Mouse (Mus musculus): Measurements from ENCODE around the gene Mark2.

DNA sequence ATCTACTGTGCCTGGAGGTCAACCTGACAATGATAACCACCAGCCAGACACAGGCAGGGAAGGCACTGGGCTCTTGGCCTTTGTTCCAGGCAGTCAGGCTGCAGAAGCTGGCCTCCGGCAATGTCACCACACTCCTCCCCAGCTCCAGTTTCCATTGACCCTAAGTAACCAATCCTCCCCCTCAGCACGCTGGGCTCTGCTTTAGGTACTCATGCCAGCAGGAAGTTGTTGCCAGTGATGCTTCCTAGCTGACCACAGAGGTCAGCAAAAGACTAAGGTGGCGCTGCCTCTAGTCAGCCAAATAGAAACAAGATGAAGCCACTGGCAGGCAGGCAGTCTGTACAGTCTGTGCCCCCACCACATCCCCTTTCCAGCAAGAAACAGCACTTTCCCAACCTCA is 34.7 kb downstream of the Mark2 start:
- TF ChIP-seq CTCF (IDR thresholded peaks at IDR 0.05; ENCODE audit: low read depth) = no peak
- no peak for TF ChIP-seq EP300 (optimal IDR thresholded peaks at IDR 0.05)

Measured in stomach, postnatal 0 days (tissue).